ENCODE assay signal across 9 mouse cellular contexts in genomic region chr14:73239857-73240256, GRCm38 (mm10). TPM values are rescaled to one million over a fixed set of nuclear protein-coding genes. Genes with fewer than 3 reads are reported as not detected.
DNase-seq lines count a peak whose midpoint lies in the region; ATAC-seq and TF ChIP-seq lines count a peak whose summit lies in the region.
"Had no signal": no experiment of that assay in that cellular context is flagged by ENCODE, and none has a peak within 500 bp of the region (broad histone marks: within the 10 kb centered on the region; RNA-seq: fewer than 3 reads in every experiment).

No protein-coding gene starts in this region.

- peak overlapping the region; percentile 69 for H3K4me2 ChIP-seq in heart, embryonic 13.5 days
- H3K4me2 ChIP-seq in heart, embryonic 12.5 days = no peak overlapping the region
- H3K4me2 ChIP-seq in hindbrain, embryonic 13.5 days = 0 out of 2 replicates have a peak overlapping the region, but pooled peaks have one; percentile 19

- whole genome bisulfite sequencing in heart, embryonic 13.5 days = 39% methylated on average over 3 of the region's 3 CpGs
- 48% methylated on average over 3 of the region's 3 CpGs for WGBS in heart, embryonic 12.5 days
- WGBS in lung, adult 2 months = 25% methylated on average over 3 of the region's 3 CpGs
- 50% methylated on average over 3 of the region's 3 CpGs for WGBS in hindbrain, embryonic 13.5 days

- peak overlapping the region; percentile 65 for H3K4me3 ChIP-seq in heart, embryonic 13.5 days
- H3K4me3 ChIP-seq in heart, embryonic 12.5 days = no peak overlapping the region
- peak overlapping the region; percentile 19 for H3K4me3 ChIP-seq in lung, adult 2 months (replicated peaks; ENCODE audit: extremely low read depth, low read depth, low read length)
- peak overlapping the region; percentile 82 for H3K4me3 ChIP-seq in E14TG2a.4 (replicated peaks; ENCODE audit: low read length)
- no peak overlapping the region for H3K4me3 ChIP-seq in hindbrain, embryonic 13.5 days

- no peaks in the 10 kb centered on the region for H3K9me3 ChIP-seq in heart, embryonic 13.5 days
- H3K9me3 ChIP-seq in heart, embryonic 12.5 days (replicated peaks) = no peaks in the 10 kb centered on the region
- H3K9me3 ChIP-seq in E14TG2a.4 (ENCODE audit: low read length) = no peaks in the 10 kb centered on the region
- H3K9me3 ChIP-seq in hindbrain, embryonic 13.5 days = no peaks in the 10 kb centered on the region
- H3K9me3 ChIP-seq: limb, embryonic 15.5 days had no signal

- H3K27ac ChIP-seq in heart, embryonic 13.5 days (replicated peaks) = no peak overlapping the region
- no peak overlapping the region for H3K27ac ChIP-seq in heart, embryonic 12.5 days (ENCODE audit: poor library complexity, severe bottlenecking)
- no peak overlapping the region for H3K27ac ChIP-seq in hindbrain, embryonic 13.5 days

- no peak for TF ChIP-seq POLR2A in lung, adult 2 months (IDR thresholded peaks at IDR 0.05; ENCODE audit: borderline replicate concordance, extremely low read depth, low read depth, low read length)

- H3K4me1 ChIP-seq in heart, embryonic 13.5 days = peaks cover 21% of the 10 kb centered on the region
- peaks cover 15% of the 10 kb centered on the region for H3K4me1 ChIP-seq in heart, embryonic 12.5 days (replicated peaks)
- peaks cover 6% of the 10 kb centered on the region for H3K4me1 ChIP-seq in lung, adult 2 months (ENCODE audit: control insufficient read depth, insufficient read depth, low read length)
- peaks cover 28% of the 10 kb centered on the region for H3K4me1 ChIP-seq in E14TG2a.4 (replicated peaks; ENCODE audit: low read depth, low read length)
- H3K4me1 ChIP-seq in hindbrain, embryonic 13.5 days (replicated peaks) = peaks cover 11% of the 10 kb centered on the region; the same call in 1 of the 2 replicates
- H3K4me1 ChIP-seq: limb, embryonic 15.5 days had no signal

- ATAC-seq in heart, embryonic 13.5 days (ENCODE audit: extremely low read depth, insufficient number of reproducible peaks, low FRiP score, low TSS enrichment) = no peak
- no peak for ATAC-seq in heart, embryonic 12.5 days (ENCODE audit: insufficient number of reproducible peaks, low FRiP score)
- ATAC-seq in hindbrain, embryonic 13.5 days (ENCODE audit: low FRiP score) = no peak

- TF ChIP-seq CTCF in lung, adult 2 months (IDR thresholded peaks at IDR 0.05; ENCODE audit: insufficient read depth, low read length) = no peak
- TF ChIP-seq CTCF in E14TG2a.4 (conservative IDR thresholded peaks at IDR 0.05; ENCODE audit: low read length) = no peak

- H3K27me3 ChIP-seq in heart, embryonic 13.5 days (replicated peaks) = no peaks in the 10 kb centered on the region
- H3K27me3 ChIP-seq in heart, embryonic 12.5 days (replicated peaks) = no peaks in the 10 kb centered on the region
- H3K27me3 ChIP-seq in E14TG2a.4 (ENCODE audit: insufficient read depth, low read length) = no peaks in the 10 kb centered on the region
- H3K27me3 ChIP-seq in hindbrain, embryonic 13.5 days = no peaks in the 10 kb centered on the region
- H3K27me3 ChIP-seq: limb, embryonic 15.5 days had no signal

- H3K36me3 ChIP-seq in heart, embryonic 13.5 days = peaks cover 7% of the 10 kb centered on the region
- H3K36me3 ChIP-seq in heart, embryonic 12.5 days = 0 out of 2 replicates have a peak, but pooled peaks cover 2% of the 10 kb centered on the region
- 0 out of 2 replicates have a peak, but pooled peaks cover 4% of the 10 kb centered on the region for H3K36me3 ChIP-seq in E14TG2a.4 (ENCODE audit: insufficient read depth, low read length)
- no peaks in the 10 kb centered on the region for H3K36me3 ChIP-seq in hindbrain, embryonic 13.5 days

- no peak overlapping the region for H3K9ac ChIP-seq in heart, embryonic 13.5 days
- H3K9ac ChIP-seq in heart, embryonic 12.5 days = no peak overlapping the region
- no peak overlapping the region for H3K9ac ChIP-seq in hindbrain, embryonic 13.5 days

- no peak for DNase-seq in lung, adult 2 months
- DNase-seq in lung, postnatal 14 days = no peak
- DNase-seq in ovary, postnatal 14 days (ENCODE audit: low spot score) = no peak
- no peak for DNase-seq in cerebellum, adult 9-10 months

RNA-seq across cellular contexts. Expression of gene Lpar6, which starts 2.2 kb away (rescaled TPM):
- polyA plus RNA-seq in heart, embryonic 13.5 days (2015; fragmentation: Nextera tagmentation; extraction: Ambion mirVana) = 7.8 and 8.4 TPM in 2 replicates
- 8.1 and 9.1 TPM in 2 replicates for polyA plus RNA-seq in heart, embryonic 12.5 days (2016; fragmentation: Nextera tagmentation; extraction: Ambion mirVana)
- polyA plus RNA-seq in lung, adult 2 months (2012; rRNA removed) = 1.5 and 2.7 TPM in 2 replicates
- polyA plus RNA-seq in hindbrain, embryonic 13.5 days (2015; fragmentation: Nextera tagmentation; extraction: Ambion mirVana) = 6.8 and 7.0 TPM in 2 replicates

Comparison
In these comparisons a context has a peak if more than half of its experiments do, and no peak if none do; other contexts are left out.
1. H3K4me3 ChIP-seq: peak in heart, embryonic 13.5 days (single experiment), lung, adult 2 months (single experiment) and E14TG2a.4 (single experiment); none in heart, embryonic 12.5 days (single experiment) and hindbrain, embryonic 13.5 days (single experiment).